Mouse (Mus musculus): ENCODE measurements at regions not wholly inside any gene's neighbourhood (a gene's known extent, or its start where the extent isn't known, plus 50 kb on each side); places are given as distances from the start of the nearest gene placed in this dataset.

DNA sequence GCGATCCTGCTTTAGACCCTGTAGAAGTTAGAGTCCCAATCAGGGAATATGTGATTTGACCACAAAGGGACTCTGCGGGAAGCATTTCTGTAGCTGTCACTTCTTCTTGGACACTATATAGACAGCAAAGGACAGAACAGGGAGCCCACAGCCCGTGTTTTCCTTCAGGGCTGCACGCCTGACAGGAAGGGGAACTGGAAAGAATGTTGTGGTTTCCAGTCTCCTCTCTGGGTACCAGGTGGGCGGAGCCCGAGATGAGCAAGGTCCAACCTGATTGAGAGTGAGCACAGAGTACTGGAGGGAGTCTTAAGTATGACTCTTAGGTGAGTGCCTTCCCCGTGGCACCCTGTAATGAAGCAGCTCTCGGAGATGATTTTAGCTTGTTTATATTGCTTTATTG, 346.8 kb upstream of the Gm10131 start:
- no peak for TF ChIP-seq CTCF (IDR thresholded peaks at IDR 0.05)
- no peak for ATAC-seq
- CTCF ChIA-PET: interaction anchor here (1.4 to 1.7 kb wide), 2 partner anchors 13 kb away, joined by 3 to 4 read pairs; no protein-coding TSS in a partner anchor
- in situ Hi-C loops (cut with MboI; ENCODE audit: low pct_unique_long_range_greater_than_20kb): no loop called here
- DNase-seq (ENCODE audit: low read depth, low spot score): no peak
- H3K27me3 ChIP-seq: no peaks in the 10 kb centered on the region
- POLR2A ChIA-PET: no interaction called here

DNA sequence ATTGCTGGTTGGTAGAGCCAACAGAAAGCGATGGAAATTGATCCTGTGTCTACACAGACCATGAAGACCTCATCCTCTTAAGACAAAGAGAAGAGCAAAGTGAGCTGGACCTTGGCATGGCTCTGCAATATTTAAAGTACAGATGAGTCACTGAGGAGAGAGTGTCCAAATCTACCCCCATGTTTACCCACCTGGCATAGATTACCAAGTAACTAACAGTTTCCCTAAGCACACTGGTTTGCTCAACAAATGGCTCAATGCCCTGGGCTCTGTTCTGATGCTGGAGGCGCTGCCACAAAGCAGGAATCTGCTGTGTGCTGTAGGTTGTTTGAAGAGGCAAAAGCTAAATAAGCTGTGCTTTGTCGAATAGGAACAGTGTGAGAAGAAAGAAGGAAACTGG, 345.0 kb upstream of the Gm10131 start:
- ChIA-PET POLR2A (no interaction called here), CTCF (interaction anchor here (0.8 to 1.6 kb wide), 2 partner anchors 9 to 13 kb away, joined by 3 to 8 read pairs; no protein-coding TSS in a partner anchor)
- in situ Hi-C loops (cut with MboI; ENCODE audit: low pct_unique_long_range_greater_than_20kb): no loop called here
- no peak for TF ChIP-seq CTCF (IDR thresholded peaks at IDR 0.05)
- no peaks in the 10 kb centered on the region for H3K27me3 ChIP-seq
- no peak for DNase-seq (ENCODE audit: low read depth, low spot score)
- no peak for ATAC-seq

DNA sequence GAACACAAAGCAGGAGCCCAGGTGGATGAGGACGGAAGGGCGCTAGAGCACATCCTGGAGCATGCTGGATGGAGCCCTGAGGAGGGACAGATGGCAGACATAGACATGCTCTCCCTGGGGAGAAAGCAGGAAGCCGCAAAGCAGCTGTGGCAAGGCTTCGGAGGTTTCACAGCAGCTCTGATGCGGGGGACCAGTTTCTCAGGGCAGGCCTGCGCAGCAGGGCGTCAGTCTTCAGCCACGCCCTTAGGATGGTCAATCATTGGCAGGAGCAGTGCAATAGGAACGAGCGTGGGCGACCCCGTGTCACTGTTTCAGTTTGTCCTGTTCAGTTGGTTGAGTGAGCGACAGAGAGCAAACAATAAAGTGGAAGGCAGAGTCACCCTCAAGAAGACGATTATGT, 343.8 kb upstream of the Gm10131 start:
- H3K27me3 ChIP-seq: no peaks in the 10 kb centered on the region
- TF ChIP-seq CTCF (IDR thresholded peaks at IDR 0.05): no peak
- in situ Hi-C loops (cut with MboI; ENCODE audit: low pct_unique_long_range_greater_than_20kb): no loop called here
- no peak for ATAC-seq
- CTCF ChIA-PET: no interaction called here
- no peak for DNase-seq (ENCODE audit: low read depth, low spot score)
- POLR2A ChIA-PET: no interaction called here

DNA sequence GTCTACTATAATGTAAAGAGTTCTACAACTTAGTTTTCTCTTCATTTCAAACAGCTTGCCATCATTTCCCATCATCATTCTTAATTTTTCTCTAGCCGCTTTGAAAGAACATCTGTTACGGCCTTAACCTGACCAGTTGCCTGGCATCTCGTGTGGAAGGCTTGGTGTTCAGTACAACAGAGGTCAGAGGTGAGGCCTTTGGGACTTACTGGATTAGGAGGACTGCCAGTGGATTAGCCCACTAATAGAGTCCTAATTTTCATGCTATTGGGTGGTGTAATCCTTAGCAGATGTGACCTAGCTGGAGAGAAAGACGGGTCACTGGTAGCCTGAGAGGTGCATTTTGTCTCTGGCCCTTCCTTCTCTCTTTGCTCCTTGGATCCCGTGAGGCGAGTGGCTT, 341.3 kb upstream of the Gm10131 start:
- CTCF ChIA-PET: no interaction called here
- no peak for TF ChIP-seq CTCF (IDR thresholded peaks at IDR 0.05)
- POLR2A ChIA-PET: interaction anchor here (0.7 kb wide), 1 partner anchor 71 kb away, joined by 6 read pairs; no protein-coding TSS in a partner anchor
- no peak for ATAC-seq
- no peak for DNase-seq (ENCODE audit: low read depth, low spot score)
- no peaks in the 10 kb centered on the region for H3K27me3 ChIP-seq
- in situ Hi-C loops (cut with MboI; ENCODE audit: low pct_unique_long_range_greater_than_20kb): no loop called here

DNA sequence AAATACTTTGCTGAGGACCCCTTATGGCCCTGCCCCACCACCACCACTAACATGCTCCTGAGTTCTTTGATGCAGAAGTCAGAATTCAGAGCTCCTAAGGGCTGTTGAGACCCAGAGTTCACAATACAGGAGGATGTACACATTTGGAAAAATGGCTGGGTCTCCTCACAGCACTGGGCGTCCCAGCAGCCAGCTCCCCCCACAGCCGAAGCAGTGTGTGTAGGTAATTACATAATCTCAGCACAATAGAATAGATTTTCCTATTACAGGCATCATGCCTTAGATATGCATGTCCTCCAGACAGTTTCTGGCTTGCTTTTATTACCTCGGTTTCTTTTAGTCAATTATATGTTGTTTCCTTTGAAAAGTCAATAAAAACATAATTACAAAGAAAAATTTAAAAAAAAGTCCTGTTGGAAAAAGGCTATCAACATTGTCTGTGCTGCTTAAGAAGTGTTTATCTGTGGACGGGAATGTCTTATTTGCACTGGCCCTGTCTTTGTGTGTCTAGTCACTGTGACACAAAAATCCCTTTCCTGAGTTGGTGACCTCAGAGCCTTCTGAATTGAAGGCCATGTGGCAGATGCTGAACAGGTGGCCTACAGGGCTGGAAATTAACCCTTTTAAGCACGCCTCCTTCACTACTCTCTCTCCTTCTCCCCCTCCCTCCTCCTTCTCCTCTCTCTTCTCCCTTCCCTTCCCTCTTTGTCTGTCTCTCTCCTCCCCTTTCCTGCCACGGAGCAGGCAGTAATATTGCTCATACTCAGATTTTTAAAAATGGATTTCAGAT, 339.9 kb upstream of the Gm10131 start:
- DNase-seq (ENCODE audit: low read depth, low spot score): no peak
- ATAC-seq: no peak
- no peaks in the 10 kb centered on the region for H3K27me3 ChIP-seq
- POLR2A ChIA-PET: no interaction called here
- in situ Hi-C loops (cut with MboI; ENCODE audit: low pct_unique_long_range_greater_than_20kb): no loop called here
- CTCF ChIA-PET: no interaction called here
- no peak for TF ChIP-seq CTCF (IDR thresholded peaks at IDR 0.05)

DNA sequence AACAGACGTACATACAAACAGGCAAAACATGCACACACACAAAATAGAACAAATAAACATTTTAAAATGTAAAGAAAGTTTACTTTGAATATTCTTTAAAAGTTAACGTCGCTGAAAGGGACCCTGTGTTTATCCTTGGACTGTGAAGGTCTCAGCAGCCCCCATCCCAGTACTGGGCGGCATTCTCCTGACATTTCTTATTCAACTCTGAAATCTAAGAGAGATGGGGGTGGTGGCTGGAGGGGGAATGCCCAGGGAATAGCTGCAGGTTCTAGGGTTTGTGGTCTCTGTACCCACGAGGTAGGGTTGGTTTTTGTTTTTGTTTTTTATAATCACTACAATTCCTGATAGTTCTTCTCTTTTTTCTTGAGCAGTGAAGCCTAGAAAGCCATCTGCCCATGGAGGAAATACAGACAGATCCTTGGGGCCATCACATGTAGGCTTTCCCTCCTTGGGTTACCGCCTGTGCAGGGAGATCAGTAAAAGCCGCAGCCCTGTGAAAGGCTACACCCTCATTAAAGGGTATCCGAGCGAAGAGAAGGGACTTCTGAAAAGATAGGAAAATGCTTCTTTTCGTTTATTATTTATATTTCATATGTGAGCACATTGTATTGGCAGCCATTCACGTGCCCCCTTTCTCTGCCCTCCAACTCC, 338.0 kb upstream of the Gm10131 start:
- ATAC-seq (no peak), DNase-seq (ENCODE audit: low read depth, low spot score) (no peak)
- CTCF ChIA-PET: no interaction called here
- no peak for TF ChIP-seq CTCF (IDR thresholded peaks at IDR 0.05)
- POLR2A ChIA-PET: no interaction called here
- in situ Hi-C loops (cut with MboI; ENCODE audit: low pct_unique_long_range_greater_than_20kb): no loop called here
- H3K27me3 ChIP-seq: no peaks in the 10 kb centered on the region

DNA sequence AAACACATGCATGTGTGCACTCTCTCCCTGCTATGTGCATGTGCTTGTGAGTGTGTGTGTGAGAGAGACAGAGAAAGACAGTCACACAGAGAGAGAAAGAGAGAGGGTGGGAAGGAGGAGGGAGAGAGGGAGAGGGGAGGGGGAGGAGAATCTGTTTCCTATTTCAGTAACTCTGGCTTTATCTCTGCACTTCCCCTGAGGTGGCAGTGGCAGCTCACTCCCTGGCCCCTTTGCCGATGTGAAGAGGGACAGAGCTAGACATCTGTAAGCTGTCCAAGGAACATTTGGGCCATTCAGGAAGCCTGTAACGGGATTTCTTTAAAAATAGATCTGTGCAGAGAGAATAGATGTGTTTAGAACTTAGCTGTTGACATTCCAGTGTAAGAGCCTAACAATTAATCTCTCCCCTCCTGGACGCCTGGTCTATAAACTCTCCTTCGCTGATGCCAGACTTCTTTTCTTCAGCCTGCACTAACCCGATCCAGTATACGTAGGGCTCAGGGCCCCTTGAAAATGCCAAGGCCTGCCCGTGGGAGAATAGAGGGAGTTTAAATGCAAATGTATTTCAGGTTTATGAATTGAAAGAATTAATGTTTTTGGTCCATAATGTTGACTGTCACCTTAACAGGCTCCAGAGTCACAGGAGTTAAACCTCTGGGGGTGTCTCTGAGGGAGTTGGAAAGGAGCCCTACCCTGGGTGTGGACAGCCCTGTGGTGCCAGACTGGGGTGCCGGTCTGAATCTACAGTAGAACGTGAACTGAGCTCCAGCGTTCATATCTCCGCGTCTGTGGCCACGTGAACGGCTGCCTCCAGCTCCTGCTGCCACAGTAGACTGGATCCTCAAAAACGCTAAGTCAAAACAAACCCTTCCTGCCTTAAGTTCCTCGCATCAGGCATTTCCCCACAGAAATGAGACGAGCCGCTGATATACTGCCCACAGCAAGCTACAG, 336.6 kb upstream of the Gm10131 start:
- H3K27me3 ChIP-seq: no peaks in the 10 kb centered on the region
- no peak for ATAC-seq
- POLR2A ChIA-PET: interaction anchor here (0.7 kb wide), 1 partner anchor 47 kb away, joined by 8 read pairs; no protein-coding TSS in a partner anchor
- CTCF ChIA-PET: no interaction called here
- TF ChIP-seq CTCF (IDR thresholded peaks at IDR 0.05): no peak
- no peak for DNase-seq (ENCODE audit: low read depth, low spot score)
- in situ Hi-C loops (cut with MboI; ENCODE audit: low pct_unique_long_range_greater_than_20kb): no loop called here

DNA sequence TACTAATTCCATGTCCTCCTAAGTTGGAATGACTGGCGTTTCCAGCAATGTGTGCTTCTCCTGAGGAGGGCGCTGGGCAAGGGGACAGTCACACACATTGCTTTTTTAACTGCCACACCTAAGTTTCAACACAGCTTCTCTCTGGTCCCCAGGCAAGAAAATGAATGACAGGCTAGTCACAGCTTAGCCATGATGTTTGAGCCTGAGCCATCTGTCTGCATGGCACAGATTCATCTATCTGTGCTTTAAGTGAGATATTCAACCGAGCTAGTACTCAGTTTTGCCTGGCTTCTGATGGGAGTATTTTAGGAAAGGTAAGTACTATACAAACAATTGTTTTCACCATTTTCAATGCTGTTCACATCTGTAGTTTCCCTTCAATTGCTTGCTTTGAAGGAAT, 331.2 kb upstream of the Gm10131 start:
- no peak for ATAC-seq
- in situ Hi-C loops (cut with MboI; ENCODE audit: low pct_unique_long_range_greater_than_20kb): no loop called here
- DNase-seq (ENCODE audit: low read depth, low spot score): no peak
- no peaks in the 10 kb centered on the region for H3K27me3 ChIP-seq
- TF ChIP-seq CTCF (IDR thresholded peaks at IDR 0.05): no peak
- CTCF ChIA-PET: interaction anchor here (1.3 kb wide), 1 partner anchor 14 kb away, joined by 3 read pairs; no protein-coding TSS in a partner anchor
- POLR2A ChIA-PET: no interaction called here

DNA sequence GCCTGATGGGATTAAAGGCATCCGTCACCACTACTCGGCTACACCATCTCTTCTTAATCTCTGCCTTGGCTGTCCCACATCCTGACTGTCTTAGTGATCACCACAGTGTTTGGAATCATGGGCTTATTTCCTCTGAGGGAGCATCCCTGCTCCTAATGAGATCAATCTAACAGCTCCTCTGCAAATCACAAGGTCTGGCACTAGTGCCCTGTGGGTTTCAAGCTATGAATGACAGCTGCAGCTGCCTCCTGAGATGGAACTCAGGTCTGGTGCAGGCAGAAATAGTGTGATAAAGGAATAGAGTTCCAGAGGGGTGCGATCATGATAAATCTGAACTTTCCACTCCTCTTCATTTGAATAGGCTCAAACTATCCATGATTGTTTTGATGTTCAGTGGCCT, 330.2 kb upstream of the Gm10131 start:
- in situ Hi-C loops (cut with MboI; ENCODE audit: low pct_unique_long_range_greater_than_20kb): no loop called here
- no peak for TF ChIP-seq CTCF (IDR thresholded peaks at IDR 0.05)
- DNase-seq (ENCODE audit: low read depth, low spot score) (no peak), ATAC-seq (no peak)
- H3K27me3 ChIP-seq: no peaks in the 10 kb centered on the region
- CTCF ChIA-PET: no interaction called here
- POLR2A ChIA-PET: no interaction called here

DNA sequence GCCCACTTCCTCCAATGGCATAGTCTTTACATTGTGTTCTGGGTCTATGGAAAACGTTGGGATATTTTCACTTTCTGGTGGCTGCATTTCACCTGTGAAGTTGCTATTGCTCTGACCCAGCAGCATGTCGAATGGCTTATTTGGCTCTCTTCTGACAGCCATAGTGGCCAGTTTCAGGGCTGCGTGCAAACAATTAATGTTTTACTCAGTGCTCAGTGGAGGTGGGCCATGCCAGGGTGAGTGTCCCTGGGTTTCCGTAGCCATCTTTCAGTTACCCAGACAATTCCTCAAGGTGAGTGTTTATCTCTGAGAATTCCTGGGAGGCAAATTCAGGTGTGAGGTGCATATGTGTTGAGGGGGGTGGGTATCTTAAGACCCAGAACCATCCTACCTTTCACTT, 329.2 kb upstream of the Gm10131 start:
- CTCF ChIA-PET: no interaction called here
- DNase-seq (ENCODE audit: low read depth, low spot score) (no peak), ATAC-seq (no peak)
- H3K27me3 ChIP-seq: no peaks in the 10 kb centered on the region
- no peak for TF ChIP-seq CTCF (IDR thresholded peaks at IDR 0.05)
- in situ Hi-C loops (cut with MboI; ENCODE audit: low pct_unique_long_range_greater_than_20kb): no loop called here
- POLR2A ChIA-PET: no interaction called here
